Mouse (Mus musculus) urinary bladder, adult 2 months (tissue): ENCODE results near the gene Habp2. TPM values are rescaled to one million over a fixed set of nuclear protein-coding genes. Genes with fewer than 3 reads are reported as not detected.
"Not testable (repeated sequence)": the region's sequence is repeated elsewhere in the genome, so short reads cannot be mapped to it uniquely, and the experiment has no call there.

Experiments
- DNase-seq: peaks from one replicate; pipeline ENCODE4 v3.0.0; 2022; ENCODE audit warnings: low spot score
- polyA plus RNA-seq: library from polyadenylated mRNA; depleted of rRNA; stranded (reverse); fragments of >200 nt; gene quantifications from 2 replicates; pipeline ENCODE4 v1.2.3, GENCODE M21; 2012

Gene Habp2
- polyA plus RNA-seq, 1 experiment = 0.10 TPM

- DNase-seq = no peak
Measured at GRCm38 (mm10) chr19:56296668-56297067, 9.7 kb downstream of the Habp2 start.

- DNase-seq = no peak
Measured at GRCm38 (mm10) chr19:56297264-56297663, 10.3 kb downstream of the Habp2 start.

GRCm38 (mm10) chr19:56300835-56301234, 13.9 kb downstream of the Habp2 start:
- DNase-seq = no peak

GRCm38 (mm10) chr19:56316531-56316930, 29.6 kb downstream of the Habp2 start:
- DNase-seq = no peak

GRCm38 (mm10) chr19:56319219-56319618, 32.3 kb downstream of the Habp2 start:
- DNase-seq = no peak

- no peak for DNase-seq
Measured at GRCm38 (mm10) chr19:56319629-56320028, 32.7 kb downstream of the Habp2 start.

GRCm38 (mm10) chr19:56320186-56320860, 33.4 kb downstream of the Habp2 start:
- no peak for DNase-seq

- DNase-seq = no peak
Measured at GRCm38 (mm10) chr19:56321303-56321920, 34.5 kb downstream of the Habp2 start.

- no peak for DNase-seq
Measured at GRCm38 (mm10) chr19:56325676-56326075, 38.7 kb downstream of the Habp2 start.

- no peak for DNase-seq
Measured at GRCm38 (mm10) chr19:56326243-56326855, 39.4 kb downstream of the Habp2 start.

GRCm38 (mm10) chr19:56336321-56336720, 49.4 kb downstream of the Habp2 start:
- DNase-seq = no peak

GRCm38 (mm10) chr19:56336826-56337225, 49.9 kb downstream of the Habp2 start:
- DNase-seq = no peak

GRCm38 (mm10) chr19:56342006-56342405, 55.1 kb downstream of the Habp2 start:
- no peak for DNase-seq

- DNase-seq = no peak
Measured at GRCm38 (mm10) chr19:56343869-56344563, 57.1 kb downstream of the Habp2 start.

- DNase-seq = no peak
Measured at GRCm38 (mm10) chr19:56346016-56346415, 59.1 kb downstream of the Habp2 start.

GRCm38 (mm10) chr19:56346750-56347149, 59.8 kb downstream of the Habp2 start:
- DNase-seq = no peak

GRCm38 (mm10) chr19:56349295-56349694, 62.4 kb downstream of the Habp2 start:
- DNase-seq = no peak

- no peak for DNase-seq
Measured at GRCm38 (mm10) chr19:56353689-56354088, 66.8 kb downstream of the Habp2 start.

GRCm38 (mm10) chr19:56355201-56355600, 68.3 kb downstream of the Habp2 start:
- DNase-seq = no peak

- DNase-seq = no peak
Measured at GRCm38 (mm10) chr19:56356480-56357373, 69.8 kb downstream of the Habp2 start.

GRCm38 (mm10) chr19:56357374-56357708, 70.4 kb downstream of the Habp2 start:
- DNase-seq = not testable (repeated sequence)

- DNase-seq = no peak
Measured at GRCm38 (mm10) chr19:56358890-56359289, 72.0 kb downstream of the Habp2 start.
